Mouse (Mus musculus): ENCODE measurements around the gene Fbxo8. TPM values are rescaled to one million over a fixed set of nuclear protein-coding genes. Genes with fewer than 3 reads are reported as not detected.

Fbxo8 gene
- 63.0 TPM for polyA plus RNA-seq (2014; fragmentation: Illumina TruSeq; extraction: RNeasy Lipid Tissue Mini Kit (QIAGEN cat#74804); ENCODE audit: low read depth, low replicate concordance)

GRCm38 (mm10) chr8:56550558-56551360, at the start of gene Fbxo8, which contains the start of gene Cep44:
TSS of gene Fbxo8 (plus strand) at chr8:56551090.
TSS of gene Cep44 (minus strand) at chr8:56551047.

Other genes starting within 250 kb of the Fbxo8 start
- 16.1 TPM for gene Cep44, start within 50 bp of the Fbxo8 start, polyA plus RNA-seq (2014; fragmentation: Illumina TruSeq; extraction: RNeasy Lipid Tissue Mini Kit (QIAGEN cat#74804); ENCODE audit: low read depth, low replicate concordance)

All from heart, adult 10 weeks (tissue).